Mouse (Mus musculus): ENCODE measurements around the gene Smagp. TPM values are rescaled to one million over a fixed set of nuclear protein-coding genes. Genes with fewer than 3 reads are reported as not detected.

The Smagp gene
- total RNA-seq, 2 experiments from 2014 or later = 41.3 to 51.6 TPM

- no peak for DNase-seq (ENCODE audit: low spot score in 2 of 2)
Observed at GRCm38 (mm10) chr15:100598883-100599275, 37.9 kb downstream of the Smagp start.

- DNase-seq (ENCODE audit: low spot score in 2 of 2) = no peak
Observed at GRCm38 (mm10) chr15:100598287-100598882, 38.4 kb downstream of the Smagp start.

DNA sequence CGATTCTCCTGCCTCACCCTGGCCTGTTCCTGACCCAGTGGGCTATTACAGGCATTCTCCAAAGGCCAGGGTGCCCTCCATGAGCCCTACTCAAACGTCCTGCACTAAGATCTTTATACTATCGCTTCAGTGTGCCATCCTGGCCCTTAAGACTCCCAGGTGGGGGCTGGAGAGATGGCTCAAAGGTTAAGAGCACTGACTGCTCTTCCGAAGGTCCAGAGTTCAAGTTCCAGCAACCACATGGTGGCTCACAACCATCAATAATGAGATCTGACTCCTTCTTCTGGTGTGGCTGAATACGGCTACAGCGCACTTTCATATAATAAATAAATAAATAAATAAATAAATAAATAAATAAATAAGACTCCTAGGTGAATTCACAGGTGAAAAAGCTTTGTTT lies 43.9 kb downstream of the Smagp start:
- no peak for DNase-seq (ENCODE audit: low spot score in 2 of 2)

DNA sequence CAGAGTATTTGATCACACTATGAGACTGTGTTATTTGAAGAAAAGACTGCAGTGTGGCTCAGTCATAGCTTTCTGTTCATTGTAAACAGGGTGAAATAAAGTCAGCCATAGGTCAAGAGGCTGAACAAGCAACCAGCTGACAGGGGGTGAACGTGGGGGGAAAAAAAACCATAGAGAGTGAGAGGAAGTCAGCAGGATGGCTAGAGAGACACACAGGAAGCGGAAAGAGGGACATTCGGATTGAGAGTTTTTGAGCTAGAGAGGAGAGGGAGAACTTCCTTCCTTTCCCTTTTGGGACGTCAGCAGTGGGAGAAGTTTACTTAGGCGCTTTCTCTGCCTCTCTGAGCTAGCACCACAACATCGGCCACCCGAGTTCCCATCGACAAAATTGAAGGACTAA lies 46.3 kb downstream of the Smagp start:
- no peak for DNase-seq (ENCODE audit: low spot score in 2 of 2)

DNA sequence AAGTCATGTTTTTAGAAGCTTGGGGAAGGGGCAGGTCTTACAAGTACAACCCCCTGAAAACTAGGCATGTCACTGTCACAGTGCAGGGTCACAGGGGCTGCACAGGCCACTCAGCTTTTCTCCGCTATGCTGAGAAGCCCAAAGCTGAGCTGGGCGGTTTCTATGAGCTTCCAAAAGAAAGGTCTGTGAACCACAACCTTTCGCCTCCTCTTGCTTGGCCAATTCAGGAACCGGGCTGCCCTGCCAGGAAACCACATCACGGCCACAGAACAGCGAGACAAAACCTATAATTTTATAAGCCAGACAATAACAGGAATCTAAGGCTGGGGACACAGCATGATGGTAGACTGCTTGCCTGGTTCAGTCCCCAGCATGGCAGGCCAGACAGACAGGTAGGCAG lies 48.4 kb downstream of the Smagp start:
- no peak for DNase-seq (ENCODE audit: low spot score in 2 of 2)

DNA sequence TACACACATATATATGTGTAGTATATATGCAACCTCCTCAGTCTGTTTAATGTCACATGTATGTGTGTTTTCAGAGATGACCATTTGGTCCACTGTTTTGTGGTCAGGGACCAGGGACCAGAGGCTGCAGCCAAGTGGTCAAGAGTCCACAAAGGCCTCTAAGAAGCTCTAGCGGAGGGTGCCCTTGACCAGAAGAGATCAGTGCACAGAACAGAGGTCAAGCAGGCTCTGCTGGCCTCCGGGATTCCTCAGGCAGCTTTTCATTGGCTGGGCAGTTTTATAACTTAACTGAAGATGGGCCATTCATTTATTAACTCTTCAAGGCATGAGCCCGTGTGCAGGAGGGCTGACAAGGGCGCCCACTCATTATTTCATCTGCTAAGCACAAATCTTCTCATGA lies 49.6 kb downstream of the Smagp start:
- DNase-seq (ENCODE audit: low spot score in 2 of 2) = no peak

GRCm38 (mm10) chr15:100585931-100586330 lies 50.8 kb downstream of the Smagp start:
- DNase-seq (ENCODE audit: low spot score in 2 of 2) = no peak

GRCm38 (mm10) chr15:100580108-100580507 lies 56.6 kb downstream of the Smagp start:
- DNase-seq (ENCODE audit: low spot score in 2 of 2) = no peak

GRCm38 (mm10) chr15:100577972-100578371 lies 58.8 kb downstream of the Smagp start:
- DNase-seq (ENCODE audit: low spot score in 2 of 2) = no peak

- DNase-seq (ENCODE audit: low spot score in 2 of 2) = no peak
Observed at GRCm38 (mm10) chr15:100576810-100577209, 59.9 kb downstream of the Smagp start.

- no peak for DNase-seq (ENCODE audit: low spot score in 2 of 2)
Observed at GRCm38 (mm10) chr15:100576392-100576791, 60.3 kb downstream of the Smagp start.

DNA sequence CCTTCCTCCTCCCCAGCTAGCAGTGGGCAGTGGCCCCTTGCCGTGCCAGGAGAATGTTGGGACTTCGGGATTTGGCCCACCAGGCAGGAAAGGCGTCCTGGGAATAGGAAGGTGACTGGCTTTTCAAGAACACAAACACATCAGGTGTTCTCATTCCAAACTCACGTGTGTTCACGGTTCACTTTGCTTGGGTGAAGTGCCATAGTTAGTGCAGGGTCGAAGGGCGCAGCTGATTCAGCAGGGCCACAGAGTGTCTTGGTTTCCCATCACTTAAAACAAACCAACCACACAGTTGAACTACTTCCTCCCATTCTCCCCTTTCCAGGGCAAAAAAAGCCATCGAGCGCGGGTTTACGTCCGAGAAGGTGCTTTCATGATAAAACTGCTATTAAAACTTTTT lies 61.4 kb downstream of the Smagp start:
- no peak for DNase-seq (ENCODE audit: low spot score in 2 of 2)

- DNase-seq (ENCODE audit: low spot score in 2 of 2) = no peak
Observed at GRCm38 (mm10) chr15:100574378-100574777, 62.4 kb downstream of the Smagp start.

GRCm38 (mm10) chr15:100573946-100574345 lies 62.8 kb downstream of the Smagp start:
- no peak for DNase-seq (ENCODE audit: low spot score in 2 of 2)

Small RNA genes within 50 kb of the gene (microRNA-seq; reads per million reads assigned to microRNA genes)
- gene Mir6961 (ENCODE audit: borderline number of aligned reads in 2 of 2) = 0 reads per million in 2 experiments

Other genes starting within 250 kb of the Smagp start
- gene Gm5475, start 214.8 kb downstream of the Smagp start, total RNA-seq (2021) = not detected
- 100 to 1,000 TPM; 110 to 132 TPM for gene Slc11a2, start 211.9 kb downstream of the Smagp start, total RNA-seq (2021)
- gene Letmd1, start 167.9 kb downstream of the Smagp start, total RNA-seq (2021) = 100 to 1,000 TPM; 147 to 279 TPM
- 1 to 10 TPM; 5.3 to 5.5 TPM for gene Csrnp2, start 141.5 kb downstream of the Smagp start, total RNA-seq (2021)
- gene Tfcp2, start 84.9 kb downstream of the Smagp start, total RNA-seq (2021) = 10 to 100 TPM; 16.6 to 17.6 TPM
- gene Pou6f1, start 37.0 kb downstream of the Smagp start, total RNA-seq (2021) = 10 to 100 TPM; 13.1 to 16.4 TPM
- 100 to 1,000 TPM; 169 to 241 TPM for gene Dazap2, start 21.6 kb downstream of the Smagp start, total RNA-seq (2021)
- 1 to 10 TPM; 1.8 to 4.3 TPM for gene Bin2, start 32.6 kb upstream of the Smagp start, total RNA-seq (2021)
- 10 to 100 TPM; 46.7 to 87.1 TPM for gene Cela1, start 51.0 kb upstream of the Smagp start, total RNA-seq (2021)
- gene Galnt6, start 92.4 kb upstream of the Smagp start, total RNA-seq (2021) = 1 to 10 TPM; 4.2 to 5.6 TPM
- gene Slc4a8, start 124.8 kb upstream of the Smagp start, total RNA-seq (2021) = 1 to 10 TPM; 3.9 to 6.1 TPM
- gene Scn8a, start 232.9 kb upstream of the Smagp start, total RNA-seq (2021) = 1 to 10 TPM; 2.8 to 3.6 TPM